Mouse (Mus musculus): ENCODE results near the gene Tango6. TPM values are rescaled to one million over a fixed set of nuclear protein-coding genes. Genes with fewer than 3 reads are reported as not detected.

Tango6 gene
- polyA plus RNA-seq (2016; fragmentation: Nextera tagmentation; extraction: Ambion mirVana): 10.5 and 10.9 TPM in 2 replicates

- under 1% methylated on average over 50 of the region's 50 CpGs for whole genome bisulfite sequencing
Observed at GRCm38 (mm10) chr8:106682971-106683668, at the start of gene Tango6. TSS of gene Tango6 (plus strand) at chr8:106683068.

GRCm38 (mm10) chr8:106633361-106634158, 49.3 kb upstream of the Tango6 start:
- Histone ChIP-seq H3K27me3 (ENCODE audit: insufficient read depth, poor library complexity, severe bottlenecking) (peaks cover 18% of the 10 kb centered on the region), H3K36me3 (no peaks in the 10 kb centered on the region), H3K27ac (no peak overlapping the region), H3K9me3 (no peaks in the 10 kb centered on the region), H3K4me1 (peaks cover 23% of the 10 kb centered on the region), H3K4me3 (no peak overlapping the region)
- WGBS: 70% methylated on average over 17 of the region's 17 CpGs
- DNase-seq (ENCODE audit: low spot score): no peak

More at GRCm38 (mm10) chr8:106682971-106683668, at the start of gene Tango6:
- Histone ChIP-seq H3K4me1 (peaks cover 8% of the 10 kb centered on the region; the same call in 1 of the 2 replicates), H3K4me3 (peak within 1 kb of the TSS; percentile 77), H3K27ac (peak within 1 kb of the TSS; percentile 98), H3K36me3 (0 out of 2 replicates have a peak, but pooled peaks cover 2% of the 10 kb centered on the region), H3K9me3 (no peaks in the 10 kb centered on the region), H3K27me3 (ENCODE audit: insufficient read depth, poor library complexity, severe bottlenecking) (no peaks in the 10 kb centered on the region)
- DNase-seq (ENCODE audit: low spot score): peak; percentile 96

- Histone ChIP-seq H3K4me1 (peaks cover 23% of the 10 kb centered on the region), H3K27ac (no peak overlapping the region), H3K27me3 (ENCODE audit: insufficient read depth, poor library complexity, severe bottlenecking) (peaks cover 18% of the 10 kb centered on the region), H3K9me3 (no peaks in the 10 kb centered on the region), H3K36me3 (no peaks in the 10 kb centered on the region), H3K4me3 (no peak overlapping the region)
- 38% methylated on average over 5 of the region's 5 CpGs for whole genome bisulfite sequencing
- no peak for DNase-seq (ENCODE audit: low spot score)
Observed at GRCm38 (mm10) chr8:106635284-106635683, 47.6 kb upstream of the Tango6 start.

- DNase-seq (ENCODE audit: low spot score): no peak
- Histone ChIP-seq H3K4me3 (no peak overlapping the region), H3K9me3 (no peaks in the 10 kb centered on the region), H3K27me3 (ENCODE audit: insufficient read depth, poor library complexity, severe bottlenecking) (peaks cover 9% of the 10 kb centered on the region; the same call in 1 of the 2 replicates), H3K36me3 (no peaks in the 10 kb centered on the region), H3K4me1 (peaks cover 19% of the 10 kb centered on the region), H3K27ac (no peak overlapping the region)
- 85% methylated on average over 4 of the region's 4 CpGs for WGBS
Observed at GRCm38 (mm10) chr8:106637446-106637845, 45.4 kb upstream of the Tango6 start.

GRCm38 (mm10) chr8:106638768-106639295, 44.0 kb upstream of the Tango6 start:
- H3K36me3 ChIP-seq: no peaks in the 10 kb centered on the region
- no peak overlapping the region for H3K4me3 ChIP-seq
- peaks cover 11% of the 10 kb centered on the region for H3K4me1 ChIP-seq
- H3K9me3 ChIP-seq: no peaks in the 10 kb centered on the region
- no peak for DNase-seq (ENCODE audit: low spot score)
- H3K27me3 ChIP-seq (ENCODE audit: insufficient read depth, poor library complexity, severe bottlenecking): peaks cover 8% of the 10 kb centered on the region; the same call in 1 of the 2 replicates
- WGBS: 84% methylated on average over 7 of the region's 7 CpGs
- no peak overlapping the region for H3K27ac ChIP-seq

GRCm38 (mm10) chr8:106640212-106640611, 42.7 kb upstream of the Tango6 start:
- Histone ChIP-seq H3K27me3 (ENCODE audit: insufficient read depth, poor library complexity, severe bottlenecking) (no peaks in the 10 kb centered on the region), H3K4me1 (peaks cover 8% of the 10 kb centered on the region), H3K36me3 (no peaks in the 10 kb centered on the region), H3K27ac (no peak overlapping the region), H3K4me3 (no peak overlapping the region), H3K9me3 (no peaks in the 10 kb centered on the region)
- DNase-seq (ENCODE audit: low spot score): no peak
- 77% methylated on average over 7 of the region's 7 CpGs for WGBS

GRCm38 (mm10) chr8:106640921-106641320, 41.9 kb upstream of the Tango6 start:
- no peak overlapping the region for H3K4me3 ChIP-seq

GRCm38 (mm10) chr8:106642172-106642571, 40.7 kb upstream of the Tango6 start:
- H3K4me3 ChIP-seq: no peak overlapping the region
- no peak overlapping the region for H3K27ac ChIP-seq
- H3K27me3 ChIP-seq (ENCODE audit: insufficient read depth, poor library complexity, severe bottlenecking): no peaks in the 10 kb centered on the region
- WGBS: 66% methylated on average over 2 of the region's 2 CpGs
- peaks cover 3% of the 10 kb centered on the region; the same call in 1 of the 2 replicates for H3K4me1 ChIP-seq
- no peak for DNase-seq (ENCODE audit: low spot score)
- no peaks in the 10 kb centered on the region for H3K36me3 ChIP-seq
- no peaks in the 10 kb centered on the region for H3K9me3 ChIP-seq

More at GRCm38 (mm10) chr8:106640921-106641320, 41.9 kb upstream of the Tango6 start:
- no peaks in the 10 kb centered on the region for H3K9me3 ChIP-seq
- H3K4me1 ChIP-seq: peaks cover 3% of the 10 kb centered on the region; the same call in 1 of the 2 replicates
- H3K27ac ChIP-seq: no peak overlapping the region
- H3K27me3 ChIP-seq (ENCODE audit: insufficient read depth, poor library complexity, severe bottlenecking): no peaks in the 10 kb centered on the region
- WGBS: 63% methylated on average over 5 of the region's 5 CpGs
- DNase-seq (ENCODE audit: low spot score): no peak
- no peaks in the 10 kb centered on the region for H3K36me3 ChIP-seq

GRCm38 (mm10) chr8:106643100-106643499, 39.8 kb upstream of the Tango6 start:
- WGBS: 78% methylated on average over 4 of the region's 4 CpGs
- Histone ChIP-seq H3K27ac (no peak overlapping the region), H3K4me1 (peaks cover 3% of the 10 kb centered on the region; the same call in 1 of the 2 replicates), H3K36me3 (no peaks in the 10 kb centered on the region), H3K27me3 (ENCODE audit: insufficient read depth, poor library complexity, severe bottlenecking) (no peaks in the 10 kb centered on the region), H3K9me3 (no peaks in the 10 kb centered on the region), H3K4me3 (no peak overlapping the region)
- no peak for DNase-seq (ENCODE audit: low spot score)

GRCm38 (mm10) chr8:106644957-106645356, 37.9 kb upstream of the Tango6 start:
- Histone ChIP-seq H3K9me3 (no peaks in the 10 kb centered on the region), H3K36me3 (no peaks in the 10 kb centered on the region), H3K27ac (no peak overlapping the region), H3K27me3 (ENCODE audit: insufficient read depth, poor library complexity, severe bottlenecking) (no peaks in the 10 kb centered on the region), H3K4me1 (peaks cover 3% of the 10 kb centered on the region; the same call in 1 of the 2 replicates), H3K4me3 (no peak overlapping the region)
- 72% methylated on average over 3 of the region's 3 CpGs for WGBS
- DNase-seq (ENCODE audit: low spot score): no peak

- Histone ChIP-seq H3K9me3 (no peaks in the 10 kb centered on the region), H3K4me1 (no peaks in the 10 kb centered on the region), H3K36me3 (no peaks in the 10 kb centered on the region), H3K4me3 (no peak overlapping the region), H3K27me3 (ENCODE audit: insufficient read depth, poor library complexity, severe bottlenecking) (no peaks in the 10 kb centered on the region), H3K27ac (no peak overlapping the region)
- DNase-seq (ENCODE audit: low spot score): no peak
- WGBS: 88% methylated on average over 2 of the region's 2 CpGs
Observed at GRCm38 (mm10) chr8:106646153-106646552, 36.7 kb upstream of the Tango6 start.

- Histone ChIP-seq H3K4me1 (no peaks in the 10 kb centered on the region), H3K4me3 (no peak overlapping the region), H3K36me3 (no peaks in the 10 kb centered on the region), H3K27ac (no peak overlapping the region), H3K9me3 (no peaks in the 10 kb centered on the region), H3K27me3 (ENCODE audit: insufficient read depth, poor library complexity, severe bottlenecking) (no peaks in the 10 kb centered on the region)
- 72% methylated on average over 5 of the region's 5 CpGs for WGBS
- no peak for DNase-seq (ENCODE audit: low spot score)
Observed at GRCm38 (mm10) chr8:106646731-106647130, 36.1 kb upstream of the Tango6 start.

GRCm38 (mm10) chr8:106647387-106647786, 35.5 kb upstream of the Tango6 start:
- H3K9me3 ChIP-seq: no peaks in the 10 kb centered on the region
- H3K27ac ChIP-seq: no peak overlapping the region
- no peaks in the 10 kb centered on the region for H3K27me3 ChIP-seq (ENCODE audit: insufficient read depth, poor library complexity, severe bottlenecking)
- no peak overlapping the region for H3K4me3 ChIP-seq
- WGBS: 26% methylated on average over 2 of the region's 2 CpGs
- DNase-seq (ENCODE audit: low spot score): peak; percentile 80
- no peaks in the 10 kb centered on the region for H3K36me3 ChIP-seq
- H3K4me1 ChIP-seq: no peaks in the 10 kb centered on the region
